Mouse (Mus musculus) liver, postnatal 0 days (tissue): ENCODE results near the gene Glod4.

ENCODE experiments used
- CTCF ChIP-seq: sonication (generic); IDR thresholded peaks from 2 replicates; pipeline ENCODE4 v1.5.1; 2016; ENCODE audit warnings: antibody characterized with exemption, low read depth
- EP300 ChIP-seq: IDR thresholded peaks from 2 replicates; pipeline ENCODE4 v1.6.1; 2016; ENCODE audit warnings: antibody characterized with exemption, low read depth, mild to moderate bottlenecking

GRCm38 (mm10) chr11:76279971-76280370, 36.4 kb upstream of the Glod4 start:
- TF ChIP-seq CTCF (no peak), EP300 (no peak)
